Mouse (Mus musculus) gonadal fat pad, adult 2 months (tissue): Measurements from ENCODE around the gene Heg1. TPM values are rescaled to one million over a fixed set of nuclear protein-coding genes. Genes with fewer than 3 reads are reported as not detected.

Experiments
- DNase-seq: peaks from one replicate; pipeline ENCODE4 v3.0.0-alpha.2; 2012; ENCODE audit warnings: low read depth
- polyA plus RNA-seq: library from polyadenylated mRNA; depleted of rRNA; stranded (reverse); fragments of >200 nt; gene quantifications from 2 replicates; pipeline ENCODE4 v1.2.3, GENCODE M21; 2012

Heg1 gene
- polyA plus RNA-seq, 1 experiment: 64.6 TPM

- DNase-seq: no peak
These were observed 86.7 kb downstream of the Heg1 start for GRCm38 (mm10) chr16:33770778-33771454.

GRCm38 (mm10) chr16:33772809-33773208, 88.6 kb downstream of the Heg1 start:
- no peak for DNase-seq

- DNase-seq: no peak
These were observed 90.8 kb downstream of the Heg1 start for GRCm38 (mm10) chr16:33774972-33775371.

GRCm38 (mm10) chr16:33775733-33776335, 91.7 kb downstream of the Heg1 start:
- no peak for DNase-seq

GRCm38 (mm10) chr16:33776766-33777529, 92.8 kb downstream of the Heg1 start:
- no peak for DNase-seq

GRCm38 (mm10) chr16:33777607-33778006, 93.4 kb downstream of the Heg1 start:
- DNase-seq: no peak

- no peak for DNase-seq
These were observed 97.9 kb downstream of the Heg1 start for GRCm38 (mm10) chr16:33781789-33782728.

GRCm38 (mm10) chr16:33782729-33783091, 98.5 kb downstream of the Heg1 start:
- no peak for DNase-seq

GRCm38 (mm10) chr16:33784547-33784946, 100.4 kb downstream of the Heg1 start:
- DNase-seq: no peak

GRCm38 (mm10) chr16:33785092-33785704, 101.0 kb downstream of the Heg1 start:
- DNase-seq: no peak

GRCm38 (mm10) chr16:33786657-33787390, 102.7 kb downstream of the Heg1 start:
- no peak for DNase-seq

GRCm38 (mm10) chr16:33793846-33794791, 109.9 kb downstream of the Heg1 start, which contains the start of gene Muc13:
TSS of gene Muc13 (plus strand) at chr16:33794037.
- DNase-seq: no peak

GRCm38 (mm10) chr16:33795106-33795505, 110.9 kb downstream of the Heg1 start:
- no peak for DNase-seq

- no peak for DNase-seq
These were observed 111.7 kb downstream of the Heg1 start for GRCm38 (mm10) chr16:33795887-33796286.

- no peak for DNase-seq
These were observed 112.6 kb downstream of the Heg1 start for GRCm38 (mm10) chr16:33796756-33797155.

GRCm38 (mm10) chr16:33797860-33798259, 113.7 kb downstream of the Heg1 start:
- DNase-seq: no peak

- DNase-seq: no peak
These were observed 125.8 kb downstream of the Heg1 start for GRCm38 (mm10) chr16:33810002-33810401.

GRCm38 (mm10) chr16:33818413-33819165, 134.4 kb downstream of the Heg1 start:
- no peak for DNase-seq
